Mouse (Mus musculus) colon, adult 2 months (tissue): Measurements from ENCODE around the gene Kctd8. TPM values are rescaled to one million over a fixed set of nuclear protein-coding genes. Genes with fewer than 3 reads are reported as not detected.

Experiments used
- polyA plus RNA-seq: library from polyadenylated mRNA; depleted of rRNA; stranded (reverse); fragments of >200 nt; gene quantifications from 2 replicates; pipeline ENCODE4 v1.2.3, GENCODE M21; 2012; rRNA removed

The Kctd8 gene
- polyA plus RNA-seq = 0.60 and 0.87 TPM in 2 replicates

GRCm38 (mm10) chr5:69340919-69341801 lies at the start of gene Kctd8:
Gene Kctd8 (minus strand): TSS chr5:69341679.

Other genes with a start within 250 kb of the Kctd8 start
- not detected in 2 replicates for gene Yipf7, start 201.0 kb upstream of the Kctd8 start, polyA plus RNA-seq
- gene Guf1, start 215.2 kb upstream of the Kctd8 start, polyA plus RNA-seq = 6.1 and 9.1 TPM in 2 replicates